Mouse (Mus musculus) forebrain, embryonic 14.5 days (tissue): Measurements from ENCODE around the gene Tfap2c. TPM values are rescaled to one million over a fixed set of nuclear protein-coding genes. Genes with fewer than 3 reads are reported as not detected.

Experiments
- ATAC-seq: fragments of 200-750 bp; cut with Nextera tagmentation; 2 replicates; pipeline ENCODE4 v1.8.0; 2017; ENCODE audit warnings: mild to moderate bottlenecking, moderate library complexity
- DNase-seq: peaks from one replicate; pipeline ENCODE4 v3.0.0-alpha.2; 2015; ENCODE audit warnings: low spot score
- H3K27ac ChIP-seq: fragments of 300-500 bp; sonication (generic); 2 replicates; pipeline ENCODE4 v1.5.1; 2014; ENCODE audit warnings: low read depth, mild to moderate bottlenecking, control low read depth, low read length, moderate library complexity
- H3K27me3 ChIP-seq: fragments of 300-500 bp; sonication (generic); replicated peaks from 2 replicates; pipeline ENCODE4 v1.6.1; 2014; ENCODE audit warnings: low read length, control low read depth, mixed read lengths; ENCODE audit not compliant: control insufficient read depth, insufficient read depth
- H3K36me3 ChIP-seq: fragments of 300-500 bp; sonication (generic); 2 replicates; pipeline ENCODE4 v1.6.1; 2014; ENCODE audit warnings: low read length, control low read depth; ENCODE audit not compliant: control insufficient read depth, insufficient read depth
- H3K4me1 ChIP-seq: fragments of 300-500 bp; sonication (generic); 2 replicates; pipeline ENCODE4 v1.6.1; 2014; ENCODE audit warnings: antibody characterized with exemption, low read length, control low read depth; ENCODE audit not compliant: control insufficient read depth, insufficient read depth
- H3K4me2 ChIP-seq: fragments of 300-500 bp; sonication (generic); 2 replicates; pipeline ENCODE4 v1.6.1; 2014; ENCODE audit warnings: mild to moderate bottlenecking, control low read depth, low read length
- H3K4me3 ChIP-seq: fragments of 300-500 bp; sonication (generic); 2 replicates; pipeline ENCODE4 v1.5.1; 2014; ENCODE audit warnings: low read depth, low read length, control low read depth
- H3K9ac ChIP-seq: fragments of 300-500 bp; sonication (generic); 2 replicates; pipeline ENCODE4 v1.6.1; 2014; ENCODE audit warnings: mild to moderate bottlenecking, low read length, control low read depth, moderate library complexity
- H3K9me3 ChIP-seq: fragments of 300-500 bp; sonication (generic); replicated peaks from 2 replicates; pipeline ENCODE4 v1.6.1; 2016; ENCODE audit warnings: low read length, control low read depth, mixed read lengths; ENCODE audit not compliant: control insufficient read depth
- WGBS: fragments of 180-500 bp; shearing (Covaris S2); extraction: QIAGEN DNeasy Blood & Tissue Kit; methylation state at CpG from one replicate; pipeline ENCODE4 v1.1.7; 2014; 5-methylcytosine and 5-hydroxymethylcytosine counted together
- polyA plus RNA-seq: library from polyadenylated mRNA; unstranded; fragments of >200 nt; fragmentation: Nextera tagmentation; extraction: Ambion mirVana; gene quantifications from 2 replicates; pipeline ENCODE4 v1.2.1, GENCODE M21; 2014

Gene Tfap2c
- polyA plus RNA-seq, 1 experiment from 2014 or later: 21.8 TPM

DNA sequence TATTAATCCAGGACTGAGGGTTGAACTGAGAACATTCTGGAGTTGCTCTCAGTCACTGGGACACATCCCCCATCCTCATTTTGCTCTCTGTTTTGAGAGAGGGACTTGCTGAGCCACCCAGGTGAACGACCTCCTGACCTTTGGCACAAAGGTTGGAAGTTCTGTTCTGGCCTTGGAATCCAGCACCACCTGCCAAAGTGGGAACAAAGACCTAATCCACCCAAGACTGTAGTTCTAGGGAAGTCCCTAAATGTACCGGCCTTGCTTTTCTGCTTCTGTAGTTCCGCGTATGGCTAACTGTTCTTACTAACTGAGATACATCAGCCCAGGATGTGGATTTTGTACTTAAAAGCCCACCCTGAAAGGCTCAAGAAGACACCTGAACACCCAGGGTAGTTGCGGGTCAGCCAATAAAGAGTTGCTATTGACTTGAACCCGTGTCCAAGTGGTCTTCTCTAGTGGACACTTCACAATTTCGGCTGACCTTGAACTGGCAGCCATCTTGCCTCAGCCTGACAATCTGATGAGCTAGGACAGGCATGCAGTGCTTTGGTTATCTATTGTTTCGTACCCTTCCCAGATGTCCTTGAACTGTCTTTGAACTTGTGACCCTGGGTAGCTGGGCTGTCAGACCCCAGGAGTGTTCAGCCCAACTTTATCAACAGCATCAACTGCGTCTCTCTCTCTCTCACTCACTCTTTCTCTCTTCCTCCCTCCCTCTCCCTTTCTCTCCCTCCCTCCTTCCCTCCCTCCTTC lies 28.6 kb upstream of the Tfap2c start:
- Histone ChIP-seq H3K4me3 (no peak overlapping the region), H3K4me2 (no peak overlapping the region), H3K27ac (no peak overlapping the region), H3K9ac (no peak overlapping the region), H3K9me3 (no peaks in the 10 kb centered on the region), H3K4me1 (no peaks in the 10 kb centered on the region), H3K36me3 (no peaks in the 10 kb centered on the region), H3K27me3 (no peaks in the 10 kb centered on the region)
- DNase-seq: no peak
- WGBS: 91% methylated on average over 9 of the region's 9 CpGs
- no peak for ATAC-seq

DNA sequence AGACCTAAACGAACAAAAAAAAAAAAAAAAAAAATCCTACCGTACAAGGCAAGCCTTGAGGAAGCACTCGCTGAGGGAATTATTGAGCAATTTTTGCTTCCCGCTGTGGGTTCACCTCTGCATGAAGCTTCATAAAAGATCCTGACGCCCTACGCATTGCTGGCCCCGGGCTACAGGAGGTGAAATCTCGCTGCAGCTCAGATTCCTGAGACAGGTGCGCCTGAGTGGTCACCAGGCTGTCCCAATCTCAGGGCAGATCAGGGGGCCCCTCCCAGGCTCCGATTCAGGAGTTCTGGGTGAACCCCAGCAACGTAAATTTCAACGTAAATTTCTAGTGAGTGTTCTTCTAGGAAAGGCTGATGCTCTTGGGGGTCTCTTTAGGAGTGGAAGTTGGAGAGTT lies 26.9 kb upstream of the Tfap2c start:
- no peaks in the 10 kb centered on the region for H3K27me3 ChIP-seq
- H3K36me3 ChIP-seq: no peaks in the 10 kb centered on the region
- no peaks in the 10 kb centered on the region for H3K4me1 ChIP-seq
- ATAC-seq (no peak), DNase-seq (no peak)
- H3K4me2 ChIP-seq: no peak overlapping the region
- 87% methylated on average over 11 of the region's 12 CpGs for WGBS
- no peak overlapping the region for H3K27ac ChIP-seq
- H3K9ac ChIP-seq: no peak overlapping the region
- H3K4me3 ChIP-seq: no peak overlapping the region
- no peaks in the 10 kb centered on the region for H3K9me3 ChIP-seq

DNA sequence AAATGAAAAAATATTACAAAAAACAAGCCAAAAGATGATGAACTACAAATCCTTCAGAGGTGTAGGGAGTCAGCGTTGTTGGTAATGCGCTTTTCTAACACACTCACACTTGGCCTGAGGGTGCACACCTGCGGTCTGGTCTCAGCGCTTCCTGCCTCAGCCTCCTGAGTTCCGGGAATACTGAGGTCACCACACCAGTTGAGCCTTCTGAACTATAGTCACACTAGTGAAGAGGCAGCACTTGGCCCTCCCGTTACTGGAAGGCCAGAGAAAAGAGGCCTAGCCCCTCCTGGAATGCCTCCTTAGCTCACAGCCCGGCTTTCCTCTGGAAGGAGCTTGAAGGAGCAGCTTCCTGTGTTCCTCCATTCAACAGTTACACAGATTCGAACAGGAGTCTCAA lies 22.2 kb upstream of the Tfap2c start:
- Histone ChIP-seq H3K4me3 (no peak overlapping the region), H3K36me3 (no peaks in the 10 kb centered on the region), H3K9ac (no peak overlapping the region), H3K27ac (no peak overlapping the region), H3K4me1 (no peaks in the 10 kb centered on the region), H3K4me2 (no peak overlapping the region), H3K27me3 (no peaks in the 10 kb centered on the region), H3K9me3 (no peaks in the 10 kb centered on the region)
- ATAC-seq: no peak
- WGBS: 85% methylated on average over 8 of the region's 8 CpGs
- DNase-seq: no peak

DNA sequence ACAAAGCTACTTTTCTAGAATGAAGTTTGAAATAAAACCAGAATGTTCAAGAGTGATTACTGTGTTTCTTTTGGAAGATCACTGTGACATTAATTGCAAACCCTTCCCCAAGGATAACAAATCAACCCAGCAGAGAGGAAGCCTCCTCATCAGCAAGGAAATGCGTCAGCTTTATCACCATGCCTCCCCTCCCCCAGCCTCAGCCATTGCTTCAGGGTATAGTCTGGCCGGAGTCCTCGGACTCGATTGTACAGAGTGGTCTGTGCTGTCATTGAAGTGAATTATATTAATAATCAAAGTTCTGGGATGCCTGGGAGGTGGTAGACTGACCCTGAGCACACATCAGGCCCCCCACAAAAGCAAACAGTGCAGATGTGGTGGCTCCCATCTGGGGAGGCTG lies 5.4 kb upstream of the Tfap2c start:
- Histone ChIP-seq H3K4me3 (no peak overlapping the region), H3K36me3 (no peaks in the 10 kb centered on the region), H3K4me2 (no peak overlapping the region), H3K27me3 (peaks cover 57% of the 10 kb centered on the region), H3K9ac (no peak overlapping the region), H3K4me1 (0 out of 2 replicates have a peak, but pooled peaks cover 5% of the 10 kb centered on the region), H3K27ac (no peak overlapping the region), H3K9me3 (0 out of 2 replicates have a peak, but pooled peaks cover 3% of the 10 kb centered on the region)
- no peak for DNase-seq
- 49% methylated on average over 4 of the region's 4 CpGs for WGBS
- no peak for ATAC-seq

DNA sequence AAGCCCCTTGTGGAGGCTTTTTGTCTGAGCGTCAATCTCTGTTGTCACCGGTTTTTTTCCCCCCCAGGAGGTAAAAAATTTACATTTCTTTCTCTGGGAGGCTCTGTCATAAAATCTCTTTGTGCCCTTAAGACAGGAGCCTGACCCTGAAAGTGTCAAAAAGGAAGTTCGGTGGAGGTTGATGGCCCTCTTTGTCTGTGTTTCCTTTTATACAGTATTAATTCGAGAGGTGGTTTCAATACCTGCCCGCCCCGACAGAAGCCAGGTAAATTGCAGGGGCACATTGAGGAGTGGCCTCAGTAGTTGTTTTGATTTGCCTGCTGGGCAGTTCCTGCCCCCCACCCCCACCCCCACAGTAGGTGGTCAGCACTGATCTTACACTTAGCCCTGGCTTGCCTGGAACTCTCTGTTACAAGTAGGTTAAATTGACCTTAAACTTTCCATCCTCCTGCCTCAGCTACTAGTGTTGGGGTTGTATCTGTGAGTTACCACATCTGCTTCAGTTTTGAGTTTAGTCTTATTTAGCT lies 4.7 kb upstream of the Tfap2c start:
- Histone ChIP-seq H3K4me2 (no peak overlapping the region), H3K36me3 (no peaks in the 10 kb centered on the region), H3K9ac (no peak overlapping the region), H3K9me3 (0 out of 2 replicates have a peak, but pooled peaks cover 2% of the 10 kb centered on the region), H3K27me3 (peaks cover 64% of the 10 kb centered on the region), H3K4me3 (no peak overlapping the region), H3K4me1 (0 out of 2 replicates have a peak, but pooled peaks cover 7% of the 10 kb centered on the region), H3K27ac (no peak overlapping the region)
- no peak for ATAC-seq
- 12% methylated on average over 6 of the region's 6 CpGs for WGBS
- no peak for DNase-seq

DNA sequence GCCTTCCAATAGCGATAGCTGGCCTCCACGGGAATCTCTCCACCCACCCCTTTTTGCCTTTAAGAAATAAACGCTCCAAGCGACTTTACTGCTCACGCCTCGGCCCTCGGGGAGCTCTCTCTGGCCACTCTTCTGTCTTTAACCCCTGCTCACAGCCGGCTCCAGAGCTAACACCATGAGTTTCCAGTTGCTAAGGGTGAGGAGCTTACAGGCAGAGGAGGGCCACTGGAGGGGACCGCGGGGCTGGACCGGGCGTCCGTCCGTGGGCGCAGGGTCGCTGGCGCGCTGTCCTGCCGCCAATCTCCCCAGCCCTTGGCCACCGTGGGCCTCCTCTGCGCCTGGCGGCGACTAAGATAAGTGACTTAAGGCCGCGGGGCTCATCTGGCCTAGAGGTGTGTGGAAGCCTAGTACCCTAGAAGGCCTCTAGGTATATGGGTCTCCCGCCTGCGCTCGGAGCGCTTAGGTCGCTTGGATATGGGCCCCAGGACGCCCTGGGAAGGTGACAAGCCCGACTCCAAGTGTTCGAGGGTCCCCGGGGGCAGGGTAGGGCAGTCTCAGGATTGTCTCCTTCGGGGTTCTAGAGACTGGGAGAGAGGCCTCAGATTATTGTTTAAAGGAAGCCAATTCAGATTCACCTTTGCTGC lies 3.7 kb upstream of the Tfap2c start:
- Histone ChIP-seq H3K27ac (no peak overlapping the region), H3K4me3 (no peak overlapping the region), H3K4me2 (no peak overlapping the region), H3K4me1 (0 out of 2 replicates have a peak, but pooled peaks cover 9% of the 10 kb centered on the region), H3K9ac (no peak overlapping the region), H3K27me3 (peaks cover 69% of the 10 kb centered on the region), H3K36me3 (no peaks in the 10 kb centered on the region), H3K9me3 (no peaks in the 10 kb centered on the region)
- WGBS: 10% methylated on average over 35 of the region's 35 CpGs
- DNase-seq (no peak), ATAC-seq (no peak)

DNA sequence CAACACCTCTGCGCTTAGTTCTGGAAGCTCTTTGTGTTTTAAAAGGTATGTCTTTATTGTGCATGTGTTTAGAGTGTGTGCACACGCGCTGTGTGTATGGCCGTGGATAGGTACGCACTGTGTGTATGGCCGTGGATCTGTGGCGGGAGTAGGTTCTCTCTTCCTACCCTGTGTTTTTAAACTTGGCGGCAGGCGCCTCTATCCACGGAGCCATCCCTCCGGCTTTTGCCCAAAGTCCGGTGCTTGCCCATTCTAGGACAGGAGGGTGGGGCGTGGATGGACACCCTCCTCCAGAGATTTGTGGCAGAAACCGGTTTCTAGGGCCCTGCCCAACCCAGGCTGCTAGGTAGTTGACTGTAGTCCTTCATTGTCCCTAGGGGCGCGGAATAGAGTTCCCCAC lies 2.8 kb upstream of the Tfap2c start:
- no peak overlapping the region for H3K4me3 ChIP-seq
- H3K27ac ChIP-seq: no peak overlapping the region
- H3K4me1 ChIP-seq: 0 out of 2 replicates have a peak, but pooled peaks cover 9% of the 10 kb centered on the region
- WGBS: 20% methylated on average over 16 of the region's 16 CpGs
- H3K9ac ChIP-seq: no peak overlapping the region
- ATAC-seq (no peak), DNase-seq (no peak)
- H3K9me3 ChIP-seq: no peaks in the 10 kb centered on the region
- no peak overlapping the region for H3K4me2 ChIP-seq
- H3K36me3 ChIP-seq: peaks cover 2% of the 10 kb centered on the region; the same call in 1 of the 2 replicates
- H3K27me3 ChIP-seq: peaks cover 73% of the 10 kb centered on the region

DNA sequence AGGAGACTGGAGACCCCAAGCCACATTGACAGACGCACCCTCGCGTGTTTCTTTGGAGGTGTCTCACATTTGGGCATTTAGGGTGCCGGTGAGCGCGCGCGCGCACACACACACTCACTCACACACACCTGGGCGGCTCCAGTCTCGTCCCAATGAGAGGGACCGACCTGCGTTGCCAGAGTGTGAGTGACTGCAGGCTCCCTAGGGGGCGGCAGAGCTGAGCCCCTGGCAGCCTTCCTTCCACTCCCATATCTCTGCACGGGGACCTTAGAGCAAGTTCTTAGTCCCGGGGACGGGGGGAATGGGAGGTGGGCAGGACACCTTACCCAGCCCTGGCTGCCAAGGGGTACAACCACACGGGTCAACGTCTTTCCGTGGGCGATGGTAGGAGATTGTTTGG lies 2.3 kb upstream of the Tfap2c start:
- peak overlapping the region; percentile 25; the same call in 1 of the 2 replicates for H3K9ac ChIP-seq
- peak overlapping the region; percentile 46 for H3K4me2 ChIP-seq
- H3K27me3 ChIP-seq: peaks cover 74% of the 10 kb centered on the region
- H3K4me3 ChIP-seq: peak overlapping the region; percentile 8; the same call in 1 of the 2 replicates
- no peak overlapping the region for H3K27ac ChIP-seq
- H3K36me3 ChIP-seq: peaks cover 2% of the 10 kb centered on the region; the same call in 1 of the 2 replicates
- ATAC-seq (peak; percentile 40; the same call in 1 of the 2 replicates), DNase-seq (peak; percentile 78)
- no peaks in the 10 kb centered on the region for H3K9me3 ChIP-seq
- H3K4me1 ChIP-seq: 0 out of 2 replicates have a peak, but pooled peaks cover 9% of the 10 kb centered on the region
- WGBS: under 1% methylated on average over 21 of the region's 21 CpGs
